Mouse (Mus musculus) adrenal gland, postnatal 4 days (tissue): ENCODE data around the gene 1700028P14Rik. TPM values are rescaled to one million over a fixed set of nuclear protein-coding genes. Genes with fewer than 3 reads are reported as not detected.

Experiments
- DNase-seq, 2 experiments: peaks; one replicate each; pipeline ENCODE4 v3.0.0; 2021 to 2022; ENCODE audit warnings: low spot score in 2 of 2, mixed read lengths in 2 of 2
- total RNA-seq, 2 experiments: library from RNA; stranded (reverse); gene quantifications; 2 replicates each; pipeline ENCODE4 v1.2.3; 2021

The 1700028P14Rik gene
- total RNA-seq, 2 experiments from 2014 or later, result not detected

- DNase-seq, result no peak
Measured at GRCm38 (mm10) chr19:23609724-23610123, 42.9 kb downstream of the 1700028P14Rik start.

- no peak for DNase-seq
Measured at GRCm38 (mm10) chr19:23607951-23608350, 44.7 kb downstream of the 1700028P14Rik start.

GRCm38 (mm10) chr19:23594950-23595349 lies 57.7 kb downstream of the 1700028P14Rik start:
- DNase-seq, result no peak

- DNase-seq, result no peak
Measured at GRCm38 (mm10) chr19:23578606-23579355, 73.8 kb downstream of the 1700028P14Rik start.

GRCm38 (mm10) chr19:23576685-23577084 lies 75.9 kb downstream of the 1700028P14Rik start:
- no peak for DNase-seq

- DNase-seq, result no peak
Measured at GRCm38 (mm10) chr19:23563693-23564092, 88.9 kb downstream of the 1700028P14Rik start.

GRCm38 (mm10) chr19:23562588-23562987 lies 90.0 kb downstream of the 1700028P14Rik start:
- DNase-seq, result no peak

GRCm38 (mm10) chr19:23562061-23562460 lies 90.6 kb downstream of the 1700028P14Rik start:
- DNase-seq, result no peak

- no peak for DNase-seq
Measured at GRCm38 (mm10) chr19:23553450-23553849, 99.2 kb downstream of the 1700028P14Rik start.

- DNase-seq, result no peak
Measured at GRCm38 (mm10) chr19:23545604-23546003, 107.0 kb downstream of the 1700028P14Rik start.

- DNase-seq, result no peak
Measured at GRCm38 (mm10) chr19:23543244-23544004, 109.2 kb downstream of the 1700028P14Rik start.

GRCm38 (mm10) chr19:23542759-23543158 lies 109.9 kb downstream of the 1700028P14Rik start:
- no peak for DNase-seq

- DNase-seq, result no peak
Measured at GRCm38 (mm10) chr19:23535700-23536099, 116.9 kb downstream of the 1700028P14Rik start.

GRCm38 (mm10) chr19:23531899-23532298 lies 120.7 kb downstream of the 1700028P14Rik start:
- no peak for DNase-seq

- DNase-seq, result peak; percentile 31 to 42
Measured at GRCm38 (mm10) chr19:23523711-23524110, 128.9 kb downstream of the 1700028P14Rik start.

GRCm38 (mm10) chr19:23521831-23522230 lies 130.8 kb downstream of the 1700028P14Rik start:
- no peak for DNase-seq

GRCm38 (mm10) chr19:23521071-23521470 lies 131.5 kb downstream of the 1700028P14Rik start:
- no peak for DNase-seq

GRCm38 (mm10) chr19:23520629-23521028 lies 132.0 kb downstream of the 1700028P14Rik start:
- DNase-seq, result no peak

GRCm38 (mm10) chr19:23518477-23518876 lies 134.1 kb downstream of the 1700028P14Rik start:
- DNase-seq, result no peak

GRCm38 (mm10) chr19:23511303-23511702 lies 141.3 kb downstream of the 1700028P14Rik start:
- no peak for DNase-seq
